Mouse (Mus musculus) heart, embryonic 12.5 days (tissue): ENCODE measurements around the gene Gm10217. TPM values are rescaled to one million over a fixed set of nuclear protein-coding genes. Genes with fewer than 3 reads are reported as not detected.

ENCODE experiments used
- ATAC-seq: fragments of 200-750 bp; cut with Nextera tagmentation; 2 replicates; pipeline ENCODE4 v1.8.0; 2017; ENCODE audit warnings: moderate TSS enrichment, moderate library complexity; ENCODE audit not compliant: insufficient number of reproducible peaks, low FRiP score
- H3K27ac ChIP-seq: fragments of 300-500 bp; sonication (generic); 2 replicates; pipeline ENCODE4 v1.5.1; 2016; ENCODE audit warnings: mild to moderate bottlenecking, moderate library complexity; ENCODE audit not compliant: poor library complexity, severe bottlenecking
- H3K27me3 ChIP-seq: fragments of 300-500 bp; sonication (generic); replicated peaks from 2 replicates; pipeline ENCODE4 v1.6.1; 2016; ENCODE audit warnings: mild to moderate bottlenecking, moderate library complexity
- H3K36me3 ChIP-seq: fragments of 300-500 bp; sonication (generic); 2 replicates; pipeline ENCODE4 v1.6.1; 2016; ENCODE audit warnings: mild to moderate bottlenecking, moderate library complexity
- H3K4me1 ChIP-seq: fragments of 300-500 bp; sonication (generic); replicated peaks from 2 replicates; pipeline ENCODE4 v1.6.1; 2016; ENCODE audit warnings: mild to moderate bottlenecking
- H3K4me2 ChIP-seq: fragments of 300-500 bp; sonication (generic); 2 replicates; pipeline ENCODE4 v1.6.1; 2016; ENCODE audit warnings: mild to moderate bottlenecking, moderate library complexity
- H3K4me3 ChIP-seq: fragments of 300-500 bp; sonication (generic); 2 replicates; pipeline ENCODE4 v1.5.1; 2016; ENCODE audit warnings: mild to moderate bottlenecking
- H3K9ac ChIP-seq: fragments of 300-500 bp; sonication (generic); 2 replicates; pipeline ENCODE4 v1.6.1; 2016; ENCODE audit warnings: mild to moderate bottlenecking, moderate library complexity
- H3K9me3 ChIP-seq: fragments of 300-500 bp; sonication (generic); replicated peaks from 2 replicates; pipeline ENCODE4 v1.6.1; 2016; ENCODE audit warnings: mild to moderate bottlenecking, moderate library complexity
- WGBS: fragments of 180-500 bp; shearing (Covaris S2); methylation state at CpG from one replicate; pipeline ENCODE4 v1.1.7; 2016; 5-methylcytosine and 5-hydroxymethylcytosine counted together
- polyA plus RNA-seq: library from polyadenylated mRNA; unstranded; fragments of >200 nt; fragmentation: Nextera tagmentation; extraction: Ambion mirVana; gene quantifications from 2 replicates; pipeline ENCODE4 v1.2.1, GENCODE M21; 2016

Gm10217 gene
- polyA plus RNA-seq: not detected in 2 replicates

- Histone ChIP-seq H3K9ac (no peak within 1 kb of the TSS), H3K36me3 (no peaks in the 10 kb centered on the region), H3K9me3 (no peaks in the 10 kb centered on the region), H3K4me2 (no peak within 1 kb of the TSS), H3K4me3 (no peak within 1 kb of the TSS), H3K27ac (no peak within 1 kb of the TSS), H3K27me3 (no peaks in the 10 kb centered on the region), H3K4me1 (peaks cover 6% of the 10 kb centered on the region)
- 70% methylated on average over 3 of the region's 3 CpGs for WGBS
- no peak for ATAC-seq
These were observed at the start of gene Gm10217 for GRCm38 (mm10) chr8:9863951-9864350. TSS of gene Gm10217 (plus strand) at chr8:9864251.

- Histone ChIP-seq H3K9me3 (0 out of 2 replicates have a peak, but pooled peaks cover 5% of the 10 kb centered on the region), H3K27ac (no peak overlapping the region), H3K4me3 (no peak overlapping the region), H3K27me3 (no peaks in the 10 kb centered on the region), H3K9ac (no peak overlapping the region), H3K4me2 (no peak overlapping the region), H3K4me1 (no peaks in the 10 kb centered on the region), H3K36me3 (no peaks in the 10 kb centered on the region)
- WGBS: 82% methylated on average over 8 of the region's 8 CpGs
- ATAC-seq: no peak
These were observed 39.3 kb upstream of the Gm10217 start for GRCm38 (mm10) chr8:9824770-9825169.

GRCm38 (mm10) chr8:9840257-9840656 lies 23.8 kb upstream of the Gm10217 start:
- Histone ChIP-seq H3K27me3 (no peaks in the 10 kb centered on the region), H3K9ac (no peak overlapping the region), H3K4me1 (no peaks in the 10 kb centered on the region), H3K9me3 (no peaks in the 10 kb centered on the region), H3K27ac (no peak overlapping the region), H3K36me3 (no peaks in the 10 kb centered on the region), H3K4me3 (no peak overlapping the region), H3K4me2 (no peak overlapping the region)
- ATAC-seq: no peak
- 82% methylated on average over 3 of the region's 3 CpGs for WGBS

- no peaks in the 10 kb centered on the region for H3K27me3 ChIP-seq
- H3K4me3 ChIP-seq: no peak overlapping the region
- H3K9ac ChIP-seq: no peak overlapping the region
- H3K4me2 ChIP-seq: no peak overlapping the region
- WGBS: 2% methylated on average over 2 of the region's 2 CpGs
- peaks cover 9% of the 10 kb centered on the region for H3K4me1 ChIP-seq
- no peaks in the 10 kb centered on the region for H3K36me3 ChIP-seq
- ATAC-seq: no peak
- no peaks in the 10 kb centered on the region for H3K9me3 ChIP-seq
- no peak overlapping the region for H3K27ac ChIP-seq
These were observed 4.8 kb upstream of the Gm10217 start for GRCm38 (mm10) chr8:9859286-9859685.

GRCm38 (mm10) chr8:9860539-9861203 lies 3.4 kb upstream of the Gm10217 start:
- WGBS: 80% methylated on average over 10 of the region's 10 CpGs
- no peak for ATAC-seq
- no peaks in the 10 kb centered on the region for H3K9me3 ChIP-seq
- H3K4me1 ChIP-seq: peaks cover 9% of the 10 kb centered on the region
- no peaks in the 10 kb centered on the region for H3K36me3 ChIP-seq
- no peaks in the 10 kb centered on the region for H3K27me3 ChIP-seq
- no peak overlapping the region for H3K4me2 ChIP-seq
- H3K4me3 ChIP-seq: no peak overlapping the region
- H3K9ac ChIP-seq: no peak overlapping the region
- no peak overlapping the region for H3K27ac ChIP-seq

- Histone ChIP-seq H3K4me3 (no peak overlapping the region), H3K9me3 (no peaks in the 10 kb centered on the region), H3K27ac (no peak overlapping the region), H3K4me1 (no peaks in the 10 kb centered on the region), H3K36me3 (no peaks in the 10 kb centered on the region), H3K9ac (no peak overlapping the region), H3K27me3 (no peaks in the 10 kb centered on the region), H3K4me2 (no peak overlapping the region)
- no peak for ATAC-seq
- WGBS: 76% methylated on average over 9 of the region's 9 CpGs
These were observed 1.1 kb downstream of the Gm10217 start for GRCm38 (mm10) chr8:9865150-9865549.

GRCm38 (mm10) chr8:9868094-9868493 lies 4.0 kb downstream of the Gm10217 start:
- 54% methylated on average over 3 of the region's 3 CpGs for WGBS
- no peak for ATAC-seq
- Histone ChIP-seq H3K4me1 (no peaks in the 10 kb centered on the region), H3K9ac (no peak overlapping the region), H3K36me3 (no peaks in the 10 kb centered on the region), H3K9me3 (no peaks in the 10 kb centered on the region), H3K4me3 (no peak overlapping the region), H3K27ac (no peak overlapping the region), H3K4me2 (no peak overlapping the region), H3K27me3 (no peaks in the 10 kb centered on the region)

GRCm38 (mm10) chr8:9876241-9876640 lies 12.2 kb downstream of the Gm10217 start:
- 79% methylated on average over 1 of the region's 1 CpGs for WGBS
- no peak for ATAC-seq
- Histone ChIP-seq H3K4me3 (no peak overlapping the region), H3K4me2 (no peak overlapping the region), H3K9ac (no peak overlapping the region), H3K27ac (no peak overlapping the region), H3K27me3 (no peaks in the 10 kb centered on the region), H3K4me1 (no peaks in the 10 kb centered on the region), H3K9me3 (no peaks in the 10 kb centered on the region), H3K36me3 (no peaks in the 10 kb centered on the region)

- ATAC-seq: no peak
- H3K4me3 ChIP-seq: no peak overlapping the region
- WGBS: 82% methylated on average over 4 of the region's 4 CpGs
These were observed 15.9 kb downstream of the Gm10217 start for GRCm38 (mm10) chr8:9879921-9880320.

GRCm38 (mm10) chr8:9886714-9887113 lies 22.7 kb downstream of the Gm10217 start:
- no peak overlapping the region for H3K4me3 ChIP-seq
- H3K27ac ChIP-seq: no peak overlapping the region
- 69% methylated on average over 4 of the region's 4 CpGs for WGBS
- no peaks in the 10 kb centered on the region for H3K27me3 ChIP-seq
- no peaks in the 10 kb centered on the region for H3K36me3 ChIP-seq
- no peak for ATAC-seq
- no peaks in the 10 kb centered on the region for H3K4me1 ChIP-seq
- H3K9me3 ChIP-seq: no peaks in the 10 kb centered on the region
- H3K4me2 ChIP-seq: no peak overlapping the region
- no peak overlapping the region for H3K9ac ChIP-seq

More at GRCm38 (mm10) chr8:9879921-9880320, 15.9 kb downstream of the Gm10217 start:
- H3K9ac ChIP-seq: no peak overlapping the region
- H3K36me3 ChIP-seq: no peaks in the 10 kb centered on the region
- no peaks in the 10 kb centered on the region for H3K9me3 ChIP-seq
- H3K27ac ChIP-seq: no peak overlapping the region
- no peak overlapping the region for H3K4me2 ChIP-seq
- H3K27me3 ChIP-seq: no peaks in the 10 kb centered on the region
- no peaks in the 10 kb centered on the region for H3K4me1 ChIP-seq

- Histone ChIP-seq H3K27ac (no peak overlapping the region), H3K27me3 (no peaks in the 10 kb centered on the region), H3K36me3 (no peaks in the 10 kb centered on the region), H3K4me2 (no peak overlapping the region), H3K9me3 (no peaks in the 10 kb centered on the region), H3K4me1 (no peaks in the 10 kb centered on the region), H3K4me3 (no peak overlapping the region), H3K9ac (no peak overlapping the region)
- WGBS: 63% methylated on average over 2 of the region's 2 CpGs
- ATAC-seq: no peak
These were observed 35.1 kb downstream of the Gm10217 start for GRCm38 (mm10) chr8:9899199-9899598.

GRCm38 (mm10) chr8:9899673-9900072 lies 35.6 kb downstream of the Gm10217 start:
- Histone ChIP-seq H3K9me3 (no peaks in the 10 kb centered on the region), H3K4me1 (no peaks in the 10 kb centered on the region), H3K27me3 (no peaks in the 10 kb centered on the region), H3K36me3 (no peaks in the 10 kb centered on the region), H3K4me2 (no peak overlapping the region), H3K9ac (no peak overlapping the region), H3K4me3 (no peak overlapping the region), H3K27ac (no peak overlapping the region)
- WGBS: 57% methylated on average over 3 of the region's 3 CpGs
- no peak for ATAC-seq
